Mouse (Mus musculus): ENCODE measurements around the gene Zfp729a. TPM values are rescaled to one million over a fixed set of nuclear protein-coding genes. Genes with fewer than 3 reads are reported as not detected.

The Zfp729a gene
- total RNA-seq, 1 experiment = 6.4 TPM

- no peak overlapping the region for H3K4me3 ChIP-seq (ENCODE audit: insufficient read depth in 1 of 2, low read depth in 1 of 2, low read length in 2 of 2, poor library complexity in 1 of 2, severe bottlenecking in 1 of 2)
- H3K9me3 ChIP-seq (ENCODE audit: control insufficient read depth, insufficient read depth, low read depth, low read length) = no peaks in the 10 kb centered on the region
- H3K27ac ChIP-seq (ENCODE audit: insufficient read depth, low read depth, low read length, poor library complexity, severe bottlenecking) = no peak overlapping the region
- H3K36me3 ChIP-seq (ENCODE audit: control insufficient read depth, insufficient read depth, low read length, poor library complexity, severe bottlenecking) = no peaks in the 10 kb centered on the region
- no peaks in the 10 kb centered on the region for H3K4me1 ChIP-seq (ENCODE audit: control insufficient read depth in 2 of 2, insufficient read depth in 2 of 2, low read length in 2 of 2, poor library complexity in 1 of 2)
- no peak for DNase-seq (ENCODE audit: low read depth, low spot score)
- TF ChIP-seq CHD2 (IDR thresholded peaks at IDR 0.05; ENCODE audit: low read depth, low read length) = no peak
- TF ChIP-seq ZNF384 (IDR thresholded peaks at IDR 0.05; ENCODE audit: low read depth, low read length) = no peak
- TF ChIP-seq ZC3H11A (IDR thresholded peaks at IDR 0.05; ENCODE audit: borderline replicate concordance, low read depth, low read length) = no peak
- TF ChIP-seq MAFK (IDR thresholded peaks at IDR 0.05; ENCODE audit: insufficient read depth, low read depth, low read length) = no peak
- TF ChIP-seq HCFC1 (IDR thresholded peaks at IDR 0.05; ENCODE audit: borderline replicate concordance, insufficient read depth, low read length) = no peak
- H3K9ac ChIP-seq (ENCODE audit: insufficient read depth, low read depth, low read length, poor library complexity, severe bottlenecking) = no peak overlapping the region
- in situ Hi-C loops (cut with MboI; ENCODE audit: low sequenced_read_pairs in 2 of 2, unreplicated experiment in 2 of 2) = no loop called here
These were observed 64.9 kb downstream of the Zfp729a start for GRCm38 (mm10) chr13:67572591-67573189.

Other genes starting within 250 kb of the Zfp729a start
- gene Zfp429, start 238.0 kb downstream of the Zfp729a start, total RNA-seq (2012; rRNA removed) = 4.3 and 10.1 TPM in 2 replicates
- 15.7 and 25.5 TPM in 2 replicates for gene Zfp459, start 216.4 kb downstream of the Zfp729a start, total RNA-seq (2012; rRNA removed)
- gene Zfp874a, start 186.2 kb downstream of the Zfp729a start, total RNA-seq (2012; rRNA removed) = 11.5 and 16.8 TPM in 2 replicates
- 6.3 and 12.1 TPM in 2 replicates for gene Zfp874b, start 153.5 kb downstream of the Zfp729a start, total RNA-seq (2012; rRNA removed)
- gene Zfp58, start 137.2 kb downstream of the Zfp729a start, total RNA-seq (2012; rRNA removed) = 4.2 and 5.4 TPM in 2 replicates
- gene Gm26965, start 111.6 kb downstream of the Zfp729a start, total RNA-seq (2012; rRNA removed) = 0.18 TPM in 1 of 2 replicates, not detected in the other
- gene Zfp87, start 111.6 kb downstream of the Zfp729a start, total RNA-seq (2012; rRNA removed) = 12.6 and 14.6 TPM in 2 replicates
- gene Zfp748, start 84.0 kb downstream of the Zfp729a start, total RNA-seq (2012; rRNA removed) = 7.1 and 8.7 TPM in 2 replicates
- 23.2 and 25.1 TPM in 2 replicates for gene Zfp729b, start 28.1 kb downstream of the Zfp729a start, total RNA-seq (2012; rRNA removed)
- gene Gm49345, start within 50 bp of the Zfp729a start, total RNA-seq (2012; rRNA removed) = 4.2 and 7.7 TPM in 2 replicates
- 12.8 and 16.6 TPM in 2 replicates for gene Zfp738, start 49.3 kb upstream of the Zfp729a start, total RNA-seq (2012; rRNA removed)
- gene Zfp65, start 91.4 kb upstream of the Zfp729a start, total RNA-seq (2012; rRNA removed) = 19.2 and 22.9 TPM in 2 replicates
- gene Zfp85, start 117.4 kb upstream of the Zfp729a start, total RNA-seq (2012; rRNA removed) = 1.7 and 2.7 TPM in 2 replicates
- 6.1 and 6.4 TPM in 2 replicates for gene Zfp493, start 141.9 kb upstream of the Zfp729a start, total RNA-seq (2012; rRNA removed)
- 3.2 and 3.3 TPM in 2 replicates for gene Zfp273, start 175.9 kb upstream of the Zfp729a start, total RNA-seq (2012; rRNA removed)
- 2.4 and 5.3 TPM in 2 replicates for gene Gm10037, start 193.3 kb upstream of the Zfp729a start, total RNA-seq (2012; rRNA removed)
- 0.48 TPM in 1 of 2 replicates, not detected in the other for gene BC048507, start 225.5 kb upstream of the Zfp729a start, total RNA-seq (2012; rRNA removed)